Mouse (Mus musculus) limb, embryonic 14.5 days (tissue): ENCODE data around the gene Prrc2c. TPM values are rescaled to one million over a fixed set of nuclear protein-coding genes. Genes with fewer than 3 reads are reported as not detected.

Experiments used
- ATAC-seq: fragments of 200-750 bp; cut with Nextera tagmentation; 2 replicates; pipeline ENCODE4 v1.8.0; 2017; ENCODE audit warnings: low read depth, moderate number of reproducible peaks, moderate TSS enrichment; ENCODE audit not compliant: low FRiP score
- DNase-seq: peaks from one replicate; pipeline ENCODE4 v3.0.0-alpha.2; 2015; ENCODE audit warnings: low spot score
- H3K27ac ChIP-seq: fragments of 300-500 bp; sonication (generic); replicated peaks from 2 replicates; pipeline ENCODE4 v1.5.1; 2014; ENCODE audit warnings: low read depth, mild to moderate bottlenecking, low read length, moderate library complexity, mixed read lengths
- H3K27me3 ChIP-seq: fragments of 300-500 bp; sonication (generic); 2 replicates; pipeline ENCODE4 v1.6.1; 2014; ENCODE audit warnings: low read length, mixed read lengths; ENCODE audit not compliant: control insufficient read depth, insufficient read depth
- H3K36me3 ChIP-seq: fragments of 300-500 bp; sonication (generic); 2 replicates; pipeline ENCODE4 v1.6.1; 2014; ENCODE audit warnings: mild to moderate bottlenecking, low read length, moderate library complexity, mixed read lengths; ENCODE audit not compliant: control insufficient read depth, insufficient read depth
- H3K4me1 ChIP-seq: fragments of 300-500 bp; sonication (generic); 2 replicates; pipeline ENCODE4 v1.6.1; 2014; ENCODE audit warnings: antibody characterized with exemption, low read length, mixed read lengths; ENCODE audit not compliant: control insufficient read depth, insufficient read depth
- H3K4me2 ChIP-seq: fragments of 300-500 bp; sonication (generic); replicated peaks from 2 replicates; pipeline ENCODE4 v1.6.1; 2014; ENCODE audit warnings: low read depth, mild to moderate bottlenecking, low read length, moderate library complexity; ENCODE audit not compliant: severe bottlenecking
- H3K4me3 ChIP-seq: fragments of 300-500 bp; sonication (generic); replicated peaks from 2 replicates; pipeline ENCODE4 v1.5.1; 2014; ENCODE audit warnings: low read length
- H3K9ac ChIP-seq: fragments of 300-500 bp; sonication (generic); 2 replicates; pipeline ENCODE4 v1.6.1; 2014; ENCODE audit warnings: mild to moderate bottlenecking, low read depth, low read length, moderate library complexity; ENCODE audit not compliant: severe bottlenecking
- H3K9me3 ChIP-seq: fragments of 300-500 bp; sonication (generic); 2 replicates; pipeline ENCODE4 v1.6.1; 2016; ENCODE audit warnings: low read length; ENCODE audit not compliant: control insufficient read depth
- POLR2A ChIP-seq: fragments of 200-500 bp; IDR thresholded peaks from 2 replicates; pipeline ENCODE4 v1.8.0; 2012; ENCODE audit warnings: inconsistent platforms, mild to moderate bottlenecking, moderate library complexity, borderline replicate concordance; ENCODE audit not compliant: insufficient read depth, insufficient read length; ENCODE audit errors: extremely low read depth
- WGBS: fragments of 180-500 bp; shearing (Covaris S2); extraction: QIAGEN DNeasy Blood & Tissue Kit; methylation state at CpG from one replicate; pipeline ENCODE4 v1.1.7; 2014; 5-methylcytosine and 5-hydroxymethylcytosine counted together
- polyA plus RNA-seq, 2 experiments: library from polyadenylated mRNA; depleted of rRNA in 1 of 2; stranded (reverse) in 1 of 2; unstranded in 1 of 2; fragments of >200 nt; fragmentation: Nextera tagmentation in 1 of 2; extraction: Ambion mirVana in 1 of 2; gene quantifications; 2 replicates each; pipeline versions ENCODE4 v1.2.1 to v1.2.3; 2012 to 2014

The Prrc2c gene
- polyA plus RNA-seq, 2 experiments = 69.1 to 165 TPM

DNA sequence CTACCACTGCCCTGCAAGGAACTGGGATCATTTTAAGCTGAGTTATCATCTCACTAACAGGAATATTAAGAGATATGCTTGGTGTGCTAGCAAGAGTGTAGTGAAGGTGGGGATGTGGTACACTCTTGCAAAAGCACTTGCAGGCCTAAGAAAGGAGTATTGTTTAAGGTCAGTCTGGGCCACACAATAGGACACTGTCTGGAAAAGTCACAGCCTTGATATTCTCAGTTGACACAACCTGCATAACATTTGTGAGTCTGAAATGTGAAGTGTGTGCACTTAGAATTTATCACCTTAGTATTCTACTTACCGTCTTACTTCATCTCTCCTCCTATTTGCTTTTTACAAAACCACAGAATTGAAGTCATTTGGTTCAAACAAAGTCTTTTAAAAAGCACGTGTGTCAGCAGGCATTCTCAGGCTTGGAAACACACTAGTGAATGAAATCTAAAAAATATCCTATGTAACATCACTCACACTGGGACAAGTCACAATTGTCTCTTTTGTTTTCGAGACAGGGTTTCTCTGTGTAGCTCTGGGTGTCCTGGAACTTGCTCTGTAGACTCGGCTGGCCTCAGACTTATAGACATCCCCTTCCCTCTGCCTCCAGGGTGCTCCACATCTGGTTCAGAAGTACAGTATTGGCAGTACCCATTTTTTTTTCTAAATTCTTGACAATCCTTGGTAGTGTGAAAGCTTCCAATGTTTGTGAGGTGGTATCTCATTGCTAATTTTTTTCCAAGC, 31.4 kb upstream of the Prrc2c start:
- no peaks in the 10 kb centered on the region for H3K9me3 ChIP-seq
- H3K36me3 ChIP-seq = no peaks in the 10 kb centered on the region
- ATAC-seq (no peak), DNase-seq (no peak)
- H3K4me1 ChIP-seq = no peaks in the 10 kb centered on the region
- H3K4me3 ChIP-seq = no peak overlapping the region
- WGBS = 65% methylated on average over 4 of the region's 4 CpGs
- H3K4me2 ChIP-seq = no peak overlapping the region
- H3K27me3 ChIP-seq = no peaks in the 10 kb centered on the region
- TF ChIP-seq POLR2A = no peak
- no peak overlapping the region for H3K27ac ChIP-seq
- no peak overlapping the region for H3K9ac ChIP-seq

DNA sequence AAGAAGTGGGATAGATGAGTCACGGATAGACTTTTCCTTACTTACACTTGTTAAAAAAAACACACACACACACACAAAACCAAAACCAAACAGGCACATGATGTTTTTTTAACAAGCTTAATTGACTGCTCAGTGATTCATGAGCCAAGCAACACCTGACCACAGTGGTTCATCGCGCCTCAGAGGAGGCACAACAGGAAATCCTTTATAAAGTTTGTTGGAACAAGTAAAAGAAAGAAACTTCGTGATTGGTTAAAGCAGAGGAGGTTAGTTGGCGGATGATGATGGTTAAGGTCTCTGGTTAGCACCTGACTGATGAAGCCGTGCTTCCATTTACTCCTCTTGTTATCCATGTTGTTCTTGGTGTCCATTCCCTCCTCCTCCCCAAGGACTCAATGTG, 11.7 kb upstream of the Prrc2c start:
- no peaks in the 10 kb centered on the region for H3K27me3 ChIP-seq
- ATAC-seq = no peak
- no peaks in the 10 kb centered on the region for H3K36me3 ChIP-seq
- H3K27ac ChIP-seq = no peak overlapping the region
- no peak for TF ChIP-seq POLR2A
- H3K9me3 ChIP-seq = no peaks in the 10 kb centered on the region
- no peak overlapping the region for H3K4me2 ChIP-seq
- 79% methylated on average over 6 of the region's 6 CpGs for WGBS
- no peak overlapping the region for H3K9ac ChIP-seq
- no peaks in the 10 kb centered on the region for H3K4me1 ChIP-seq
- no peak overlapping the region for H3K4me3 ChIP-seq
- DNase-seq = no peak

DNA sequence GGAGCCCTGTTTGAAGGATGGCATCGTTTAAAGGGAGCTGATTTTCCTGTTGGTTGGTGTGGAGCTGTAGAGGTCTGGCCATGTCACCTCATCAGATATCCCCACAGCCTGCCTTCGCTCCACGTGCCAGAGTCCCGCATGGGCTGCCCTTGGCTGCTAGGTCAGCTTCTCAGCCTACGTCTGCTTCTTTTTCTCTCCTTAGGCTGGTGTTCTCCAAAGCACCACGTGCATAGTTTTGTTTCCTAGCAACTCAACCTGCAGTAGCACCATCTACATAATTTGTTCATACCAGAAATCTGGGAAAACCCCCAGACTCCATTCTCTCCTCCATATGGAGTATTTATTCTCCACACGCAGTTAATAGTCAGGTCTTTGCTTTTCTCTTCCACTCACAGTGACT, 9.3 kb upstream of the Prrc2c start:
- Histone ChIP-seq H3K36me3 (no peaks in the 10 kb centered on the region), H3K27me3 (no peaks in the 10 kb centered on the region), H3K4me3 (no peak overlapping the region), H3K27ac (no peak overlapping the region), H3K4me1 (no peaks in the 10 kb centered on the region), H3K9me3 (no peaks in the 10 kb centered on the region), H3K4me2 (no peak overlapping the region), H3K9ac (no peak overlapping the region)
- TF ChIP-seq POLR2A = no peak
- 64% methylated on average over 7 of the region's 7 CpGs for WGBS
- no peak for ATAC-seq
- DNase-seq = no peak

DNA sequence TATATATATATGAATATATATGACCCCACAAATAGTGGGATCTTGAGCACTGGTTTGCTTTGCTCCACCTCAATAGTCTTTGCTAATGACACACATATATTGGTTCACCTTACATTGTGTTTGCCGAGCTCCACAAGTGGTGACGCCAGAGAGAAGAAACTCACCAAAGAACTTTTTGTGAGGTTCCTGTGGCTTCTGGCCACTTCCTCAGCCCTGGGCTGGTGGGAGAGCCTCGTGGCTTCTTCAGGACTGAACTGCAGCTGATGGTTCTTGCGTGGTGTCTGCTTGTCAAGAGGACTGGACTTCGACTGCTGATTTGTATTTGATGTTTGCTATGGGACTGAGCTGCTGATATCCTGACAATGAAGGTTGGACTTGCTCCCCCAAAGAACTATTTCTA, 8.4 kb upstream of the Prrc2c start:
- H3K9ac ChIP-seq = no peak overlapping the region
- no peaks in the 10 kb centered on the region for H3K4me1 ChIP-seq
- H3K27ac ChIP-seq = no peak overlapping the region
- ATAC-seq (no peak), DNase-seq (no peak)
- H3K4me2 ChIP-seq = no peak overlapping the region
- TF ChIP-seq POLR2A = no peak
- 79% methylated on average over 5 of the region's 5 CpGs for WGBS
- no peaks in the 10 kb centered on the region for H3K9me3 ChIP-seq
- no peak overlapping the region for H3K4me3 ChIP-seq
- H3K36me3 ChIP-seq = no peaks in the 10 kb centered on the region
- H3K27me3 ChIP-seq = no peaks in the 10 kb centered on the region

DNA sequence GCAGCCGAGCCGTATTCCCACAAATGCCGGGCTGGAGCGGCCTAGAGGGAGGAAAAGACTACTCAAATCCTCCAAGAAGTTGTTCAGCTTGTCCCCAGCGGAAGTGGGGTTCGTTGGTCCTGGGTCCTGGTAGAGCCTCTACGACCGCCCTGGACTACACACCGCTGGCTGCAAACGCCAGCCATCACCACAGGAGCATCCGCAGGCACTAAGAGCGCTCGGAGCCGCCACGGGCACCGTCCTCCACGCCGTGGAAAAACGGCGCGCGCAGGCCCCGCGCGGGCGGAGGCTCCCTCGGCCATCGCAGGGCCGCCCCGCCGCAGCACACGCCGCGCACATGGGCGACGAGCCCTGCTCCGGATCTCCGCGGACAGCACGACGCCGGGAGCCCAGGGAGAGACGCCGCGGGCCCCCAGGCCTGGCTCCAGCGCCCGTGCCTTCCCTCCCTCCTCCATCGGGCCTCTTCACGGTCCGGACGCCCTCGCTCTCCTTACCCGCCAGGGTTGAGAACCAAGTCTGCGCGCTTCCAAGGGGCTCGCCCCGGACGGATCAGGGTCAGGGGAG, 443 bp downstream of the Prrc2c start:
- TF ChIP-seq POLR2A = no peak
- Histone ChIP-seq H3K27ac (peak overlapping the region; percentile 99), H3K4me1 (peaks cover 14% of the 10 kb centered on the region), H3K4me2 (peak overlapping the region; percentile 80), H3K27me3 (no peaks in the 10 kb centered on the region), H3K9me3 (no peaks in the 10 kb centered on the region), H3K36me3 (no peaks in the 10 kb centered on the region), H3K9ac (peak overlapping the region; percentile 98), H3K4me3 (peak overlapping the region; percentile 99)
- WGBS = 0% methylated on average over 43 of the region's 58 CpGs
- ATAC-seq = peak; percentile 74
- DNase-seq = peak; percentile 12
